Mouse (Mus musculus): ENCODE measurements around the gene Atp2b2.

GRCm38 (mm10) chr6:113994176-113994575, 48.2 kb downstream of the Atp2b2 start:
- TF ChIP-seq CTCF (IDR thresholded peaks at IDR 0.05; ENCODE audit: insufficient read depth, low read length) (no peak), POLR2A (IDR thresholded peaks at IDR 0.05; ENCODE audit: borderline replicate concordance, extremely low read depth, low read depth, low read length) (no peak)

Measured in lung, adult 2 months (tissue).